23 mouse cellular contexts compared by ENCODE assay signal in genomic region chr9:47583241-47583640, GRCm38 (mm10). TPM values are rescaled to one million over a fixed set of nuclear protein-coding genes. Genes with fewer than 3 reads are reported as not detected.
A peak's percentile ranks its signal among the peaks of the same experiment; 100 is the strongest.
DNase-seq lines count a peak whose midpoint lies in the region; ATAC-seq and TF ChIP-seq lines count a peak whose summit lies in the region.
"Had no signal": no experiment of that assay in that cellular context is flagged by ENCODE, and none has a peak within 500 bp of the region (broad histone marks: within the 10 kb centered on the region; RNA-seq: fewer than 3 reads in every experiment).

No protein-coding gene starts in this region.

- H3K4me3 ChIP-seq in liver, adult 2 months (ENCODE audit: insufficient read depth, low read depth, low read length) = no peak overlapping the region
- no peak overlapping the region for H3K4me3 ChIP-seq in liver, postnatal 0 days (ENCODE audit: low read depth, low read length)
- H3K4me3 ChIP-seq in ES-E14 (ENCODE audit: insufficient read depth in 1 of 2, low read depth in 1 of 2, low read length in 2 of 2, poor library complexity in 1 of 2, severe bottlenecking in 1 of 2) = no peak overlapping the region
- H3K4me3 ChIP-seq: embryonic facial prominence, embryonic 13.5 days; embryonic facial prominence, embryonic 15.5 days; erythroblast, embryonic 14.5 days; forebrain, embryonic 10.5 days; forebrain, embryonic 12.5 days had no signal

- no peak overlapping the region for H3K27ac ChIP-seq in liver, adult 2 months (replicated peaks; ENCODE audit: insufficient read depth, low read depth, low read length)
- H3K27ac ChIP-seq in liver, postnatal 0 days (ENCODE audit: low read depth) = no peak overlapping the region
- H3K27ac ChIP-seq in ES-E14 (ENCODE audit: insufficient read depth, low read depth, low read length, poor library complexity, severe bottlenecking) = peak overlapping the region; percentile 73; the same call in 1 of the 2 replicates
- H3K27ac ChIP-seq: embryonic facial prominence, embryonic 13.5 days; embryonic facial prominence, embryonic 15.5 days; forebrain, embryonic 10.5 days; forebrain, embryonic 12.5 days had no signal

- peak; percentile 81 for DNase-seq in liver, adult 2 months (ENCODE audit: extremely low read depth, low read depth, low spot score)
- no peak for DNase-seq in liver, postnatal 0 days
- DNase-seq in ES-E14 (ENCODE audit: low read depth, low spot score) (no peak), ZHBTc4 (ENCODE audit: low read depth, low spot score) (peak; percentile 21)
- DNase-seq in left cerebral cortex, adult 11 months (ENCODE audit: low spot score) = no peak
- DNase-seq in gastrocnemius, adult 8-10 months (ENCODE audit: low spot score in 2 of 2) = no peak
- DNase-seq: adrenal gland, adult 2 months; adrenal gland, postnatal 10 days; adrenal gland, postnatal 25 days; cerebellum, adult 11 months; cerebellum, adult 18-20 months; cerebellum, adult 8-10 months; cerebellum, adult 9-11 months; cerebellum, postnatal 14 days; cerebellum, postnatal 36 days; embryo, embryonic 11 days had no signal

- H3K9ac ChIP-seq in liver, adult 2 months (ENCODE audit: low read depth, low read length) = no peak overlapping the region
- no peak overlapping the region for H3K9ac ChIP-seq in liver, postnatal 0 days (replicated peaks)
- H3K9ac ChIP-seq in ES-E14 (ENCODE audit: insufficient read depth, low read depth, low read length, poor library complexity, severe bottlenecking) = peak overlapping the region; percentile 18; the same call in 1 of the 2 replicates
- H3K9ac ChIP-seq: embryonic facial prominence, embryonic 13.5 days; embryonic facial prominence, embryonic 15.5 days; forebrain, embryonic 12.5 days had no signal

- H3K4me2 ChIP-seq in liver, postnatal 0 days (ENCODE audit: low read depth, low read length) = no peak overlapping the region
- H3K4me2 ChIP-seq: embryonic facial prominence, embryonic 13.5 days; embryonic facial prominence, embryonic 15.5 days; forebrain, embryonic 12.5 days had no signal

- no peaks in the 10 kb centered on the region; the same call in 1 of the 2 replicates for H3K79me2 ChIP-seq in liver, adult 2 months (ENCODE audit: control insufficient read depth, insufficient read depth, low read length)

- ATAC-seq in liver, postnatal 0 days = no peak
- ATAC-seq: forebrain, embryonic 14.5 days; forebrain, embryonic 16.5 days had no signal

- no peaks in the 10 kb centered on the region for H3K9me3 ChIP-seq in liver, postnatal 0 days (ENCODE audit: low read length)
- no peaks in the 10 kb centered on the region for H3K9me3 ChIP-seq in ES-E14 (ENCODE audit: control insufficient read depth, insufficient read depth, low read depth, low read length)
- H3K9me3 ChIP-seq: embryonic facial prominence, embryonic 13.5 days; embryonic facial prominence, embryonic 15.5 days; forebrain, embryonic 10.5 days; forebrain, embryonic 12.5 days had no signal

- no peaks in the 10 kb centered on the region for H3K27me3 ChIP-seq in liver, adult 2 months (ENCODE audit: control insufficient read depth, insufficient read depth, low read length)
- no peaks in the 10 kb centered on the region for H3K27me3 ChIP-seq in liver, postnatal 0 days (ENCODE audit: insufficient read depth, low read length)
- H3K27me3 ChIP-seq: embryonic facial prominence, embryonic 13.5 days; forebrain, embryonic 12.5 days had no signal

- TF ChIP-seq POLR2A in liver, adult 2 months (IDR thresholded peaks at IDR 0.05; ENCODE audit: extremely low read depth, insufficient read depth, low read length) = no peak

- no peaks in the 10 kb centered on the region for H3K36me3 ChIP-seq in liver, adult 2 months (ENCODE audit: control insufficient read depth, insufficient read depth, low read length)
- H3K36me3 ChIP-seq in liver, postnatal 0 days (replicated peaks; ENCODE audit: insufficient read depth, low read length) = no peaks in the 10 kb centered on the region
- H3K36me3 ChIP-seq in ES-E14 (ENCODE audit: control insufficient read depth, insufficient read depth, low read length, poor library complexity, severe bottlenecking) = no peaks in the 10 kb centered on the region
- H3K36me3 ChIP-seq: embryonic facial prominence, embryonic 13.5 days; embryonic facial prominence, embryonic 15.5 days; forebrain, embryonic 12.5 days had no signal

- in situ Hi-C loops in ES-E14 (cut with MboI; ENCODE audit: low sequenced_read_pairs in 2 of 2, unreplicated experiment in 2 of 2) = no loop called here

- TF ChIP-seq CTCF in liver, adult 2 months (IDR thresholded peaks at IDR 0.05; ENCODE audit: low read depth, low read length) = no peak
- TF ChIP-seq CTCF in liver, postnatal 0 days (IDR thresholded peaks at IDR 0.05; ENCODE audit: low read depth) = no peak

- WGBS in liver, adult 2 months = 29% methylated on average over 4 of the region's 4 CpGs
- WGBS in liver, postnatal 0 days (ENCODE audit: insufficient replicate concordance) = 56% methylated on average over 4 of the region's 4 CpGs

- peaks cover 6% of the 10 kb centered on the region; the same call in 1 of the 2 replicates for H3K4me1 ChIP-seq in liver, adult 2 months (ENCODE audit: control insufficient read depth, insufficient read depth, low read length)
- H3K4me1 ChIP-seq in liver, postnatal 0 days (ENCODE audit: insufficient read depth) = no peaks in the 10 kb centered on the region
- H3K4me1 ChIP-seq in ES-E14 (ENCODE audit: control insufficient read depth in 2 of 2, insufficient read depth in 2 of 2, low read length in 2 of 2, poor library complexity in 1 of 2) = peaks cover 11 to 29% of the 10 kb centered on the region in 2 experiments

- no peak for TF ChIP-seq EP300 in liver, postnatal 0 days (IDR thresholded peaks at IDR 0.05; ENCODE audit: low read depth)

TF ChIP-seq in ES-E14, 5 proteins besides CTCF, POLR2A, EP300 and RAD21:
- no peak for TF ChIP-seq HCFC1 (IDR thresholded peaks at IDR 0.05; ENCODE audit: borderline replicate concordance, insufficient read depth, low read length)
- TF ChIP-seq MAFK (IDR thresholded peaks at IDR 0.05; ENCODE audit: insufficient read depth, low read depth, low read length) = no peak
- TF ChIP-seq CHD2 (IDR thresholded peaks at IDR 0.05; ENCODE audit: low read depth, low read length) = no peak
- no peak for TF ChIP-seq ZC3H11A (IDR thresholded peaks at IDR 0.05; ENCODE audit: borderline replicate concordance, low read depth, low read length)
- TF ChIP-seq ZNF384 (IDR thresholded peaks at IDR 0.05; ENCODE audit: low read depth, low read length) = no peak

RNA-seq across cellular contexts. Expression of gene Cadm1, which starts 53.3 kb away (rescaled TPM):
- 21.4 and 26.8 TPM in 2 replicates for total RNA-seq in liver, adult 2 months (2014; rRNA removed)
- 12.5 and 14.8 TPM in 2 replicates for polyA plus RNA-seq in liver, adult 2 months (2012; rRNA removed)
- 12.5 and 13.6 TPM in 2 replicates for polyA plus RNA-seq in liver, postnatal 0 days (2015; fragmentation: Nextera tagmentation; extraction: Ambion mirVana)
- total RNA-seq in ES-E14 (2012; rRNA removed) = 78.7 and 121 TPM in 2 replicates
- total RNA-seq in gastrocnemius, adult 8-10 months (2022) = 1 to 10 TPM; 3.8 to 8.5 (median 6.1) TPM

Comparison
In these comparisons a context has a peak if more than half of its experiments do, and no peak if none do; other contexts are left out.
1. DNase-seq: peak in liver, adult 2 months (single experiment) and ZHBTc4 (single experiment); none in liver, postnatal 0 days (single experiment), ES-E14 (single experiment), left cerebral cortex, adult 11 months (single experiment) and gastrocnemius, adult 8-10 months (0 of 2).